Mouse (Mus musculus) limb, embryonic 12.5 days (tissue): ENCODE measurements around the gene Gse1. TPM values are rescaled to one million over a fixed set of nuclear protein-coding genes. Genes with fewer than 3 reads are reported as not detected.

Experiments
- ATAC-seq: fragments of 200-750 bp; cut with Nextera tagmentation; 2 replicates; pipeline ENCODE4 v1.8.0; 2017; ENCODE audit warnings: low read depth, moderate TSS enrichment; ENCODE audit not compliant: insufficient number of reproducible peaks, insufficient read depth, low FRiP score, low TSS enrichment
- H3K27ac ChIP-seq: fragments of 300-500 bp; sonication (generic); 2 replicates; pipeline ENCODE4 v1.5.1; 2016; ENCODE audit warnings: mild to moderate bottlenecking, moderate library complexity
- H3K27me3 ChIP-seq: fragments of 300-500 bp; sonication (generic); 2 replicates; pipeline ENCODE4 v1.6.1; 2016; ENCODE audit warnings: mild to moderate bottlenecking, moderate library complexity
- H3K36me3 ChIP-seq: fragments of 300-500 bp; sonication (generic); 2 replicates; pipeline ENCODE4 v1.6.1; 2016; ENCODE audit warnings: mild to moderate bottlenecking, moderate library complexity
- H3K4me1 ChIP-seq: fragments of 300-500 bp; sonication (generic); replicated peaks from 2 replicates; pipeline ENCODE4 v1.6.1; 2016
- H3K4me2 ChIP-seq: fragments of 300-500 bp; sonication (generic); 2 replicates; pipeline ENCODE4 v1.6.1; 2016; ENCODE audit warnings: mild to moderate bottlenecking, moderate library complexity
- H3K4me3 ChIP-seq: fragments of 300-500 bp; sonication (generic); replicated peaks from 2 replicates; pipeline ENCODE4 v1.5.1; 2016; ENCODE audit warnings: mild to moderate bottlenecking
- H3K9ac ChIP-seq: fragments of 300-500 bp; sonication (generic); replicated peaks from 2 replicates; pipeline ENCODE4 v1.6.1; 2016; ENCODE audit warnings: mild to moderate bottlenecking, moderate library complexity
- H3K9me3 ChIP-seq: fragments of 300-500 bp; sonication (generic); 2 replicates; pipeline ENCODE4 v1.6.1; 2016; ENCODE audit warnings: mild to moderate bottlenecking, moderate library complexity
- WGBS: fragments of 180-500 bp; shearing (Covaris S2); methylation state at CpG from one replicate; pipeline ENCODE4 v1.1.7; 2016; 5-methylcytosine and 5-hydroxymethylcytosine counted together
- polyA plus RNA-seq: library from polyadenylated mRNA; unstranded; fragments of >200 nt; fragmentation: Nextera tagmentation; extraction: Ambion mirVana; gene quantifications from 2 replicates; pipeline ENCODE4 v1.2.1, GENCODE M21; 2016

Gene Gse1
- polyA plus RNA-seq, 1 experiment from 2014 or later, result 9.1 TPM

- Histone ChIP-seq H3K36me3 (no peaks in the 10 kb centered on the region), H3K9me3 (no peaks in the 10 kb centered on the region), H3K27ac (peak overlapping the region; percentile 41; the same call in 1 of the 2 replicates), H3K4me3 (no peak overlapping the region), H3K4me1 (peaks cover 100% of the 10 kb centered on the region), H3K9ac (no peak overlapping the region; the same call in 1 of the 2 replicates), H3K27me3 (peaks cover 10% of the 10 kb centered on the region; the same call in 1 of the 2 replicates), H3K4me2 (peak overlapping the region; percentile 17; the same call in 1 of the 2 replicates)
- WGBS, result 20% methylated on average over 8 of the region's 8 CpGs
- ATAC-seq, result no peak
Observed at GRCm38 (mm10) chr8:120511737-120512136, 283.5 kb downstream of the Gse1 start.

DNA sequence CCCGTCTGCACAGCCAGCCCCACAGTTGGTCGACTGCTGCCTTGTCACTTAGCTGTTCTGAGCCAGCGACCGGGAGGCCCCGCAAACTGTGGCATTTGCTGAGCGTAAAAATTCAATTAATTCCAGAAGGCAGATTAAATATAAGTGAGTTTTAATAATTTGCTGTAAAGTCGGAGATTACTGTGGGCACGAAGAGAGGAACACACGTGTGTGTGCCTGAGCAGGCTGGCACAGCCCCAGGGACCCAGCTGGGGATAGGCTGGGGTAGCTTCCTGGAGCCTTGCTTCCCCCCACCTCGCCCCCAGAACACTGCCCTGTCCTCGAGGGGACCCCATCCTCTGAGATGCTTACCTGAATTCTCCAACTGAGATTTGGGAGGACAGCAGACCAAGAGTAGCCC, 284.1 kb downstream of the Gse1 start:
- Histone ChIP-seq H3K9ac (no peak overlapping the region; the same call in 1 of the 2 replicates), H3K9me3 (no peaks in the 10 kb centered on the region), H3K36me3 (no peaks in the 10 kb centered on the region), H3K27ac (peak overlapping the region; percentile 41; the same call in 1 of the 2 replicates), H3K4me2 (0 out of 2 replicates have a peak overlapping the region, but pooled peaks have one; percentile 17), H3K4me1 (peaks cover 100% of the 10 kb centered on the region), H3K4me3 (no peak overlapping the region), H3K27me3 (peaks cover 11% of the 10 kb centered on the region; the same call in 1 of the 2 replicates)
- ATAC-seq, result no peak
- 19% methylated on average over 11 of the region's 11 CpGs for WGBS

- no peaks in the 10 kb centered on the region for H3K9me3 ChIP-seq
- no peaks in the 10 kb centered on the region for H3K36me3 ChIP-seq
- no peak overlapping the region for H3K9ac ChIP-seq
- no peak for ATAC-seq
- 0 out of 2 replicates have a peak, but pooled peaks cover 8% of the 10 kb centered on the region for H3K27me3 ChIP-seq
- peaks cover 100% of the 10 kb centered on the region for H3K4me1 ChIP-seq
- H3K4me2 ChIP-seq, result no peak overlapping the region
- WGBS, result 41% methylated on average over 6 of the region's 6 CpGs
- no peak overlapping the region for H3K4me3 ChIP-seq
- H3K27ac ChIP-seq, result 0 out of 2 replicates have a peak overlapping the region, but pooled peaks have one; percentile 64
Observed at GRCm38 (mm10) chr8:120513145-120513544, 284.9 kb downstream of the Gse1 start.

DNA sequence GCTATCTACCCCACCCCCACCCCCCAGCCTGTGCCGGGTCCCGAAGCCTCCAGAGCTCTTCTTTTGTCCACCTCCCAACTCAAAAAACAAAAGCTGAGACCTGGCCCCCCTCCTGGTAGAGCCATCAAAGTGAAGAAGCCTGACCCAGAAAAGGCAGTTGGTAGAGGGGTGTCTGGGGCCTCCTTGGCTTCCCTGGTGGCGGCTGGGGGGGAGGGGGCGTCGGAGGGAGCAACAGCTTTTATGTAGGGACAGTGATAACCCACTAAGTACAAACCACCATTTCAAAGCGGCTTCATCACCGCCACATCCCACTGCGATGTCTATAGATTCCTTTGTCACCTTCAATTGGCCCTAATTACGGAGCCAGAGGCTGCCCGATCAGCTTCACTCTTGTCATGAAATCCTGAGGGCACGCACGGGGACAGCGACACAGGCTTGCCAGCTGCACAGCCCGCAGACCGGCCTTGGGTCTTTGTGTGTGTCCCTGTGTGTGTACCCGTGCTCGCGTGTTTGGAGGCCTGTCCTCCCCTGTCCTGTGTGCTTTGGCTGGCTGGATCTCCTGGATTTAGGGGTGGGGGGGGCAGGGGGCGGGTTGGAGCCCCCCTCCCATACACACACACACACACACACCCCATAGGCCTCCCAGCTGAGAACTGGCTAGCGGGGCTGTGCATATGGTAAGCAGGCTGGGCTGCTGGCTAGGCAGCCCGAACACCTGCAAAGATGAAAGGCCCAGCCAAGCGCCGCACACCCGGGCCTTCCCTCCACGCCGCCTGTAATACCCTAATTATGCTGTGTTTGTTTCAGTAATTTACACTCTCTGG, 285.6 kb downstream of the Gse1 start:
- 0 out of 2 replicates have a peak, but pooled peaks cover 8% of the 10 kb centered on the region for H3K27me3 ChIP-seq
- H3K4me2 ChIP-seq, result peak overlapping the region; percentile 11
- no peak overlapping the region; the same call in 1 of the 2 replicates for H3K9ac ChIP-seq
- WGBS, result 5% methylated on average over 26 of the region's 26 CpGs
- peak overlapping the region; percentile 64 for H3K27ac ChIP-seq
- H3K4me1 ChIP-seq, result peaks cover 100% of the 10 kb centered on the region
- H3K4me3 ChIP-seq, result no peak overlapping the region
- H3K9me3 ChIP-seq, result no peaks in the 10 kb centered on the region
- H3K36me3 ChIP-seq, result no peaks in the 10 kb centered on the region
- ATAC-seq, result peak; percentile 16; the same call in 1 of the 2 replicates

- Histone ChIP-seq H3K4me2 (no peak overlapping the region), H3K27ac (peak overlapping the region; percentile 64; the same call in 1 of the 2 replicates), H3K4me3 (no peak overlapping the region), H3K9ac (no peak overlapping the region), H3K27me3 (peaks cover 9% of the 10 kb centered on the region; the same call in 1 of the 2 replicates), H3K4me1 (peaks cover 95% of the 10 kb centered on the region), H3K9me3 (no peaks in the 10 kb centered on the region), H3K36me3 (no peaks in the 10 kb centered on the region)
- ATAC-seq, result no peak
- 96% methylated on average over 2 of the region's 2 CpGs for WGBS
Observed at GRCm38 (mm10) chr8:120515214-120515613, 287.0 kb downstream of the Gse1 start.

DNA sequence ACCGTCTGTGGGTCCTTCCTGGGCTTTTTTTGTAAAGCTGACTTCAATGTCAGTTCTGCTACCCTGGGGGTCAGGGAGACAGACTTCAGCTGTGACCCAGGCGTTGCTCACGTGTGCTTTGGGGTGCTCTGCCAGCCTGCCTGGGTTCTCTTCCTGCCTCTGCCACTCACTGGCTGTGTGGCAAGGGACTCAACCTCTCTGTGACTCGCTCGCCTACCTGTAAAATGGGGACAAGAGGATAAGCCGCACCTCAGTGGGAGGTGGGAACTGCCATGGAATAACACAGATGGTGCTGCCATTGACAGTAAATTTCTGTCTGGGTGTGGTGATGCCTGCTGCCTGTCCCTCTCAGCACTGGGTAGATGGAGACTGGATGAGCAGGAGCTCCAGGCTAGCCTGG, 287.4 kb downstream of the Gse1 start:
- Histone ChIP-seq H3K9me3 (no peaks in the 10 kb centered on the region), H3K4me1 (peaks cover 95% of the 10 kb centered on the region), H3K27ac (no peak overlapping the region), H3K27me3 (peaks cover 11% of the 10 kb centered on the region; the same call in 1 of the 2 replicates), H3K4me3 (no peak overlapping the region), H3K4me2 (no peak overlapping the region), H3K36me3 (no peaks in the 10 kb centered on the region), H3K9ac (no peak overlapping the region)
- WGBS, result 90% methylated on average over 6 of the region's 6 CpGs
- no peak for ATAC-seq

DNA sequence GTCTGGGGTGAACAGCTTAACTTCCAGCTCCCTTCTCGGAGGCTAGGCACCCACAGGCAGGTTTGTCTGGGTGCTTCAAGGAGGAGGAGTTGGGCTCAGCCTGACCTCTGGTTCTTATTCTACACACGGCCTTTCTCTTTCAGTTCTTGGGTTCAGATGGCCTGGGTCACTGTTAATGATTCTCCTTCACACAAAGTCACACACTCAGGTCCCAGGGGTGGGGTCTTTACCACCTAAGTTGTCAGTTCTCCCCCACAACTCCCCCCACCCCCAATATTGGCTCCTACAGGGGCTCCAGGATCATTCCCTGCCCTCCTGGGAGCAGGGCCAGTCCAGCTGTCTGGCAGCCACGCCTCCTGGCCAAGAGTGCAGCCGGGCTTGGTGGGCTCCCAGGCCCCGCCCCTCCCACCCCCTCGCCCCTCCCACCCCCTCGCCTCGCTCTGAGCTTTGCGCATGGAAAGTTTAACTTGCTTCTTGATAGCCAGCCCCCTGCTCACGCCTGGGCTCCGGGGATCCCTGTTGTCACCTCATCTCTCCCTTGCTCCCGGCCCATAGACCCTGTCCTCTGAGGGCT, 288.0 kb downstream of the Gse1 start:
- Histone ChIP-seq H3K9me3 (no peaks in the 10 kb centered on the region), H3K27me3 (peaks cover 10% of the 10 kb centered on the region; the same call in 1 of the 2 replicates), H3K9ac (no peak overlapping the region; the same call in 1 of the 2 replicates), H3K4me3 (no peak overlapping the region), H3K4me1 (peaks cover 95% of the 10 kb centered on the region), H3K27ac (0 out of 2 replicates have a peak overlapping the region, but pooled peaks have one; percentile 54), H3K4me2 (peak overlapping the region; percentile 18), H3K36me3 (no peaks in the 10 kb centered on the region)
- ATAC-seq, result no peak
- WGBS, result 10% methylated on average over 11 of the region's 12 CpGs

DNA sequence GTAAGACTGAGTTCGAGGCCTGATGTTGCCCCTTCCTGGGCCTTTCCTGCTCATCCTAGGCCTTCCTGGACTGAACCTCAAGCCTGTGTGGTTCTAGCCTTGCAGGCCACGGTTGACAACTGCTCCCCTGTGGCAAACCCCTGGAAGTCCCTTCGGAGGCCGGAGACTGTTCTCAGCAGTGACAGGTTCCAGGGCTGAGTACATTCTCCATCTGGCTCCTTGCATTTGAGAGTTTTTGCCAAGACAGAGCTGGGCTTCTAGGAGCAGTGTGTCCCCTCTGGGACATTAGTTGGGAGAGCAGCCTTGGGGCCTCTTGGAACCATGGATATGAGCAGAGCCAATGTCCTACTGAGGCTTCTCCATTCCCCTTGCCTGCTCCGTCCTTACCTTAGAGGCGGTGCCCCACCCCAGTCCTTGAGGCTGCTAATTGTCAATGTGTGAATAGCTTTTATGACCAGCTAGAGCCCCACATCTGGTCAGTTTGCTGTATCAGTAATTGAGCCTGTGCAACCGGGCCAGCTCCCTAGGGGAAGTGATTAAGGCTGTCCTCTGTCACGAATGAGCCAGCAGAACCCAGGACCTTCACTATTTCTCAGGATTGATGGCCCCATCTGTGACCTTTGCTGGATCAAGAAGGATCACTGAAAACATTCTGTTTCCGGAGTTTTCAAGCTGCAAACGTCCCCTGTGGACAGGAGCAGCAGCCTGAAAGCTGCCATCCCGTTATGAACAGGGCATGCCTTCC, 289.6 kb downstream of the Gse1 start:
- Histone ChIP-seq H3K27ac (0 out of 2 replicates have a peak overlapping the region, but pooled peaks have one; percentile 1), H3K4me1 (peaks cover 88% of the 10 kb centered on the region), H3K36me3 (no peaks in the 10 kb centered on the region), H3K4me3 (no peak overlapping the region), H3K4me2 (no peak overlapping the region), H3K9me3 (no peaks in the 10 kb centered on the region), H3K9ac (no peak overlapping the region), H3K27me3 (peaks cover 16% of the 10 kb centered on the region)
- 14% methylated on average over 11 of the region's 11 CpGs for WGBS
- ATAC-seq, result no peak

- ATAC-seq, result no peak
- peaks cover 16% of the 10 kb centered on the region for H3K27me3 ChIP-seq
Observed at GRCm38 (mm10) chr8:120518736-120519534, 290.7 kb downstream of the Gse1 start.

DNA sequence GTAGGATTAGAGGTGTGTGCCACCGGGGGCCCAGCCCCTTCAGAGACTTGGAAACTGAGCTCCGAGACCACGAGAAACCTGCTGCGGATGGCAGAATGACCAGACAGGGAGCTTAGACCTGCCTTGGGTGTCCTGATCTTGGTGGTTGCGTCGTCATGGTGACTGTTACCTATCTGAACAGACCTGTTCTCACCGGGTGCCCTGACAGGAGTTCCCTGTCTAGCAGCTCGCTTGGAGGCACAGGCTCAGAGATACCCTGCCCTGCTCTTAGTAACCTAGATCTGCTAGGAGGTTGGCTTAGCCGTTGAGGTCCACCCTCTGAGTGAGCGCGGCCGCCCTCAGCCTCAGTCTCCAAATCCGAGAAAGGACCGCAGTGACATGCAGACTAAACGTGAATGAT, 292.0 kb downstream of the Gse1 start:
- Histone ChIP-seq H3K4me1 (peaks cover 81% of the 10 kb centered on the region), H3K27me3 (peaks cover 21% of the 10 kb centered on the region), H3K27ac (no peak overlapping the region), H3K9ac (no peak overlapping the region), H3K4me3 (no peak overlapping the region), H3K9me3 (no peaks in the 10 kb centered on the region), H3K4me2 (peak overlapping the region; percentile 19; the same call in 1 of the 2 replicates), H3K36me3 (no peaks in the 10 kb centered on the region)
- 62% methylated on average over 15 of the region's 15 CpGs for WGBS
- no peak for ATAC-seq

More at GRCm38 (mm10) chr8:120518736-120519534, 290.7 kb downstream of the Gse1 start:
- Histone ChIP-seq H3K36me3 (no peaks in the 10 kb centered on the region), H3K9me3 (no peaks in the 10 kb centered on the region), H3K4me1 (peaks cover 84% of the 10 kb centered on the region), H3K27ac (0 out of 2 replicates have a peak overlapping the region, but pooled peaks have one; percentile 1), H3K9ac (no peak overlapping the region), H3K4me3 (no peak overlapping the region), H3K4me2 (no peak overlapping the region)
- WGBS, result 57% methylated on average over 14 of the region's 14 CpGs
